Mouse (Mus musculus) MEL (cell line): ENCODE measurements at regions not wholly inside any gene's neighbourhood (a gene's known extent, or its start where the extent isn't known, plus 50 kb on each side); places are given as distances from the start of the nearest gene placed in this dataset.

ENCODE experiments used
- DNase-seq: peaks from one replicate; pipeline ENCODE4 v3.0.0; 2011; ENCODE audit warnings: low read depth, low spot score
- H3K27ac ChIP-seq: 2 replicates; pipeline ENCODE4 v1.5.1; 2012; ENCODE audit warnings: low read depth, mild to moderate bottlenecking, control low read depth, low read length, moderate library complexity; ENCODE audit not compliant: control insufficient read depth
- H3K27me3 ChIP-seq, 2 experiments: fragments of 150-350 bp in 1 of 2; sonication (generic) in 1 of 2; 2 replicates each; pipeline ENCODE4 v1.6.1; 2012; ENCODE audit warnings: low read length in 2 of 2, mild to moderate bottlenecking in 2 of 2, improper control_type of control experiment in 1 of 2, moderate library complexity in 1 of 2; ENCODE audit not compliant: insufficient read depth in 2 of 2, control insufficient read depth in 1 of 2
- H3K36me3 ChIP-seq, 2 experiments: 2 replicates each; pipeline ENCODE4 v1.6.1; 2012 to 2014; ENCODE audit warnings: low read length in 2 of 2, improper control_type of control experiment in 1 of 2, inconsistent platforms in 1 of 2, mild to moderate bottlenecking in 1 of 2; ENCODE audit not compliant: insufficient read depth in 2 of 2, control insufficient read depth in 1 of 2
- H3K4me1 ChIP-seq, 2 experiments: fragments of 150-350 bp in 1 of 2; sonication (generic) in 1 of 2; 2 replicates each; pipeline ENCODE4 v1.6.1; 2012; ENCODE audit warnings: low read length in 2 of 2, improper control_type of control experiment in 1 of 2, mild to moderate bottlenecking in 1 of 2; ENCODE audit not compliant: insufficient read depth in 2 of 2, control insufficient read depth in 1 of 2
- H3K4me3 ChIP-seq, 2 experiments: fragments of 150-350 bp in 1 of 2; sonication (generic) in 1 of 2; 2 replicates each; pipeline ENCODE4 v1.5.1; 2012; ENCODE audit warnings: low read depth in 2 of 2, low read length in 2 of 2, mild to moderate bottlenecking in 2 of 2, moderate library complexity in 2 of 2, control low read depth in 1 of 2, improper control_type of control experiment in 1 of 2; ENCODE audit not compliant: control insufficient read depth in 1 of 2, insufficient read depth in 1 of 2
- H3K79me2 ChIP-seq: 2 replicates; pipeline ENCODE4 v1.6.1; 2012; ENCODE audit warnings: mild to moderate bottlenecking, low read length, moderate library complexity; ENCODE audit not compliant: control insufficient read depth, poor library complexity, insufficient read depth
- H3K9ac ChIP-seq: 2 replicates; pipeline ENCODE4 v1.6.1; 2012; ENCODE audit warnings: low read depth, mild to moderate bottlenecking, control low read depth, low read length, moderate library complexity; ENCODE audit not compliant: control insufficient read depth, poor library complexity, severe bottlenecking
- H3K9me3 ChIP-seq: fragments of 150-350 bp; sonication (generic); replicated peaks from 2 replicates; pipeline ENCODE4 v1.6.1; 2012; ENCODE audit warnings: mild to moderate bottlenecking, low read length, improper control_type of control experiment, moderate library complexity; ENCODE audit not compliant: insufficient read depth
- BHLHE40 ChIP-seq: IDR thresholded peaks from 2 replicates; pipeline ENCODE4 v1.6.1; 2012; ENCODE audit warnings: low read depth, mild to moderate bottlenecking, inconsistent platforms, low read length, improper control_type of control experiment, borderline replicate concordance
- CHD1 ChIP-seq: IDR thresholded peaks from 2 replicates; pipeline ENCODE4 v1.6.1; 2012; ENCODE audit warnings: low read depth, mild to moderate bottlenecking, inconsistent platforms, low read length, improper control_type of control experiment
- CHD2 ChIP-seq: IDR thresholded peaks from 2 replicates; pipeline ENCODE4 v1.6.1; 2011; ENCODE audit warnings: low read length, improper control_type of control experiment
- CTCF ChIP-seq, 3 experiments: IDR thresholded peaks in 2 of 3; conservative IDR thresholded peaks in 1 of 3; 2 replicates each; pipeline ENCODE4 v1.5.1; 2011 to 2012; ENCODE audit warnings: low read length in 3 of 3, low read depth in 2 of 3, mild to moderate bottlenecking in 2 of 3, improper control_type of control experiment in 1 of 3, inconsistent platforms in 1 of 3, mixed read lengths in 1 of 3, moderate library complexity in 1 of 3; ENCODE audit not compliant: control insufficient read depth in 1 of 3, insufficient read depth in 1 of 3, poor library complexity in 1 of 3, severe bottlenecking in 1 of 3
- E2F4 ChIP-seq: IDR thresholded peaks from 2 replicates; pipeline ENCODE4 v1.6.1; 2011; ENCODE audit warnings: low read depth, low read length, improper control_type of control experiment, borderline replicate concordance
- EP300 ChIP-seq, 2 experiments: IDR thresholded peaks; 2 replicates each; pipeline ENCODE4 v1.6.1; 2011; ENCODE audit warnings: improper control_type of control experiment in 2 of 2, low read length in 2 of 2, low read depth in 1 of 2, mild to moderate bottlenecking in 1 of 2
- ETS1 ChIP-seq: IDR thresholded peaks from 2 replicates; pipeline ENCODE4 v1.6.1; 2012; ENCODE audit warnings: low read depth, mild to moderate bottlenecking, inconsistent platforms, low read length, improper control_type of control experiment, moderate library complexity
- GABPA ChIP-seq: IDR thresholded peaks from 2 replicates; pipeline ENCODE4 v1.6.1; 2012; ENCODE audit warnings: low read depth, mild to moderate bottlenecking, inconsistent platforms, low read length, improper control_type of control experiment, moderate library complexity
- GATA1 ChIP-seq: IDR thresholded peaks from 2 replicates; pipeline ENCODE4 v1.6.1; 2011; ENCODE audit warnings: low read depth, low read length, improper control_type of control experiment
- HCFC1 ChIP-seq: IDR thresholded peaks from 2 replicates; pipeline ENCODE4 v1.6.1; 2012; ENCODE audit warnings: low read depth, mild to moderate bottlenecking, inconsistent platforms, low read length, improper control_type of control experiment, moderate library complexity
- MXI1 ChIP-seq: IDR thresholded peaks from 2 replicates; pipeline ENCODE4 v1.6.1; 2011; ENCODE audit warnings: mild to moderate bottlenecking, low read depth, low read length, improper control_type of control experiment
- NRF1 ChIP-seq: IDR thresholded peaks from 2 replicates; pipeline ENCODE4 v1.6.1; 2014; ENCODE audit warnings: low read depth, mild to moderate bottlenecking, inconsistent platforms, low read length, improper control_type of control experiment, moderate library complexity; ENCODE audit not compliant: poor library complexity, insufficient read depth, severe bottlenecking
- POLR2A ChIP-seq, 2 experiments: IDR thresholded peaks; 2 replicates each; pipeline ENCODE4 v1.6.1; 2011 to 2012; ENCODE audit warnings: low read length in 2 of 2, mild to moderate bottlenecking in 2 of 2, control low read depth in 1 of 2, improper control_type of control experiment in 1 of 2, low read depth in 1 of 2, moderate library complexity in 1 of 2; ENCODE audit not compliant: control insufficient read depth in 1 of 2, insufficient read depth in 1 of 2, poor library complexity in 1 of 2
- POLR2AphosphoS2 ChIP-seq: IDR thresholded peaks from 2 replicates; pipeline ENCODE4 v1.6.1; 2011; ENCODE audit warnings: low read length, improper control_type of control experiment
- POLR2AphosphoS5 ChIP-seq: IDR thresholded peaks from 2 replicates; pipeline ENCODE4 v1.6.1; 2012; ENCODE audit warnings: low read depth, borderline replicate concordance, mild to moderate bottlenecking, inconsistent platforms, low read length, moderate library complexity, mixed read lengths
- RAD21 ChIP-seq: IDR thresholded peaks from 2 replicates; pipeline ENCODE4 v1.6.1; 2011; ENCODE audit warnings: mild to moderate bottlenecking, low read depth, low read length, improper control_type of control experiment
- RCOR1 ChIP-seq: IDR thresholded peaks from 2 replicates; pipeline ENCODE4 v1.6.1; 2012; ENCODE audit warnings: low read depth, mild to moderate bottlenecking, inconsistent platforms, low read length, improper control_type of control experiment
- SIN3A ChIP-seq: IDR thresholded peaks from 2 replicates; pipeline ENCODE4 v1.6.1; 2012; ENCODE audit warnings: low read length, improper control_type of control experiment, inconsistent platforms
- TAL1 ChIP-seq: IDR thresholded peaks from 2 replicates; pipeline ENCODE4 v1.6.1; 2012; ENCODE audit warnings: mild to moderate bottlenecking, inconsistent platforms, low read length, moderate library complexity, mixed read lengths
- UBTF ChIP-seq: IDR thresholded peaks from 2 replicates; pipeline ENCODE4 v1.6.1; 2012; ENCODE audit warnings: low read depth, mild to moderate bottlenecking, inconsistent platforms, low read length, improper control_type of control experiment, moderate library complexity, borderline replicate concordance; ENCODE audit not compliant: insufficient read depth
- USF2 ChIP-seq, 2 experiments: IDR thresholded peaks; 2 replicates each; pipeline ENCODE4 v1.6.1; 2011 to 2012; ENCODE audit warnings: improper control_type of control experiment in 2 of 2, low read length in 2 of 2, borderline replicate concordance in 1 of 2, inconsistent platforms in 1 of 2, low read depth in 1 of 2, mild to moderate bottlenecking in 1 of 2; ENCODE audit not compliant: insufficient read depth in 1 of 2
- ZC3H11A ChIP-seq: IDR thresholded peaks from 2 replicates; pipeline ENCODE4 v1.6.1; 2012; ENCODE audit warnings: low read depth, mild to moderate bottlenecking, inconsistent platforms, low read length, improper control_type of control experiment
- ZMIZ1 ChIP-seq: IDR thresholded peaks from 2 replicates; pipeline ENCODE4 v1.6.1; 2012; ENCODE audit warnings: low read depth, mild to moderate bottlenecking, inconsistent platforms, low read length, improper control_type of control experiment, moderate library complexity
- ZNF384 ChIP-seq: IDR thresholded peaks from 2 replicates; pipeline ENCODE4 v1.6.1; 2012; ENCODE audit warnings: low read depth, mild to moderate bottlenecking, inconsistent platforms, low read length, improper control_type of control experiment

DNA sequence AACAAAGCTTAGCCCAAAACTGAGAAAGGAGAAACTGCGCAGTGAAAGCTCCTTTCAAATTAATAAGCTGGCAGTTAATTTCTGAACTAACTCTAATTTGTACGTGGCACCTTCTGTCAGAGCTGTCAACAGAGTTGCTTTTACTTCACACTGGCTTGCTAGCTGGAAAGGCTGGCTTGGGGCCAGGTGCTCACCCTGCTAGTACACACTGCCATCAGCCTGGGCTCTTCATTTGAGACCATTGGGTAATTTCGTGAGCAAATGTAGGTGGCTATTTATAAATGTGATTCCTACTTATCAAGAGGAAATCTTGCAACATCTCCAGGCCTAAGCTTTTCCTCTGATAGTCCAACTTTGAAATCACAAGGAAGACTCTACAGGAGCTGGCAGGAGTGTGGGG, 244.5 kb upstream of the Tenm2 start:
- Histone ChIP-seq H3K27ac (no peak overlapping the region), H3K27me3 (no peaks in the 10 kb centered on the region), H3K4me3 (no peak overlapping the region), H3K9me3 (no peaks in the 10 kb centered on the region), H3K4me1 (no peaks in the 10 kb centered on the region), H3K9ac (no peak overlapping the region), H3K79me2 (no peaks in the 10 kb centered on the region), H3K36me3 (no peaks in the 10 kb centered on the region)
- no peak for DNase-seq
- TF ChIP-seq ETS1 (no peak), GATA1 (no peak), EP300 (IDR thresholded peaks at IDR 0.05; ENCODE audit: low read depth in 1 of 2, low read length in 2 of 2) (no peak), CTCF (IDR thresholded peaks at IDR 0.05 in 2 of 3, conservative IDR thresholded peaks at IDR 0.05 in 1 of 3; ENCODE audit: control insufficient read depth in 1 of 3, insufficient read depth in 1 of 3, low read depth in 2 of 3, low read length in 3 of 3, poor library complexity in 1 of 3, severe bottlenecking in 1 of 3) (no peak), UBTF (no peak), POLR2AphosphoS5 (no peak), NRF1 (no peak), GABPA (no peak), ZMIZ1 (no peak), TAL1 (no peak), CHD1 (no peak), CHD2 (no peak), USF2 (IDR thresholded peaks at IDR 0.05; ENCODE audit: borderline replicate concordance in 1 of 2, insufficient read depth in 1 of 2, low read depth in 1 of 2, low read length in 2 of 2) (no peak), RAD21 (no peak)

DNA sequence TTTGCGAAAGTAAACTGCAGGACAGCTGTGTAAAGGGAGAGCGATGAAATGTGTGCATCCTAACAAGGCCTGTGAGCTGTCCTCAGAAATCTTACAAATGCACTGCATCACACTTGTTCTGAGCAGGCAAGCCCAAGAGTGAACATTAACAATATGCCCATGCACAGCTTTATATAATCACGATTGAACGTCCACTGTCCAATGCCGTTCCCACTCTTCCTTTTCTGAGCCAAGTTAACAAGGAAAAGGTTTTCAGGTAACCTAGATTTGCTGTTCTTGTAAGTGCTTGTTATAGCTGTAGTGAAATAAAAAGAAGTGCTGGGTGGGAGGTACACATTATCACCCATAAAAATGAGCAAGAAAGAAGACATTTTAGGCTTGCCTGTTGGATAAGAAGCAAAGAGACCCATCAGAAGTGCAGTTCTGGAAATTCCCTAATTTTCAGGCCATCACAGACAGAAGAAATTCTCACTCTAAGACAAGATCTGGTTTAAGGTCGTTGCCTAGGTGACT, 243.3 kb upstream of the Tenm2 start:
- no peak for TF ChIP-seq ZMIZ1
- no peak for TF ChIP-seq SIN3A
- TF ChIP-seq E2F4: no peak
- TF ChIP-seq USF2 (IDR thresholded peaks at IDR 0.05; ENCODE audit: borderline replicate concordance in 1 of 2, insufficient read depth in 1 of 2, low read depth in 1 of 2, low read length in 2 of 2): no peak
- TF ChIP-seq RCOR1: no peak
- TF ChIP-seq TAL1: no peak
- no peak for TF ChIP-seq POLR2AphosphoS2
- no peak for TF ChIP-seq POLR2A (IDR thresholded peaks at IDR 0.05; ENCODE audit: control insufficient read depth in 1 of 2, insufficient read depth in 1 of 2, low read depth in 1 of 2, low read length in 2 of 2, poor library complexity in 1 of 2)
- no peak for TF ChIP-seq BHLHE40
- no peak for TF ChIP-seq ZNF384
- no peak for TF ChIP-seq GATA1
- TF ChIP-seq HCFC1: no peak
- TF ChIP-seq ZC3H11A: no peak
- TF ChIP-seq MXI1: no peak
- Histone ChIP-seq H3K27ac (no peak overlapping the region), H3K9me3 (no peaks in the 10 kb centered on the region), H3K4me1 (no peaks in the 10 kb centered on the region), H3K27me3 (no peaks in the 10 kb centered on the region), H3K9ac (no peak overlapping the region), H3K79me2 (no peaks in the 10 kb centered on the region), H3K36me3 (no peaks in the 10 kb centered on the region), H3K4me3 (no peak overlapping the region)
- no peak for DNase-seq
